Mouse (Mus musculus): Measurements from ENCODE around the gene Ackr3.

- TF ChIP-seq CTCF (IDR thresholded peaks at IDR 0.05; ENCODE audit: insufficient read depth, low read depth, low read length) (no peak), POLR2A (IDR thresholded peaks at IDR 0.05; ENCODE audit: insufficient read depth, low read depth, low read length) (no peak)
Measured at GRCm38 (mm10) chr1:90159927-90160326, 43.9 kb upstream of the Ackr3 start.
